Comparison of ENCODE assay signal across 19 mouse cellular contexts in genomic region chr5:113807712-113808111, GRCm38 (mm10). TPM values are rescaled to one million over a fixed set of nuclear protein-coding genes. Genes with fewer than 3 reads are reported as not detected.
DNase-seq lines count a peak whose midpoint lies in the region; ATAC-seq lines count a peak whose summit lies in the region.
"Had no signal": no experiment of that assay in that cellular context is flagged by ENCODE, and none has a peak within 500 bp of the region (broad histone marks: within the 10 kb centered on the region; RNA-seq: fewer than 3 reads in every experiment).

No protein-coding gene starts in this region.

- 0 out of 2 replicates have a peak overlapping the region, but pooled peaks have one; percentile 2 for H3K9ac ChIP-seq in kidney, embryonic 16.5 days (replicated peaks; ENCODE audit: low read length)
- H3K9ac ChIP-seq: embryonic facial prominence, embryonic 12.5 days; heart, embryonic 15.5 days; liver, embryonic 12.5 days; midbrain, embryonic 13.5 days; neural tube, embryonic 15.5 days had no signal

- H3K36me3 ChIP-seq in kidney, embryonic 16.5 days (ENCODE audit: insufficient read depth, low read length) = no peaks in the 10 kb centered on the region
- H3K36me3 ChIP-seq in embryonic facial prominence, embryonic 10.5 days (replicated peaks) = no peaks in the 10 kb centered on the region
- H3K36me3 ChIP-seq in limb, embryonic 10.5 days = no peaks in the 10 kb centered on the region
- H3K36me3 ChIP-seq: embryonic facial prominence, embryonic 12.5 days; heart, embryonic 15.5 days; liver, embryonic 12.5 days; midbrain, embryonic 13.5 days; neural tube, embryonic 15.5 days had no signal

- WGBS in kidney, embryonic 16.5 days = 58% methylated on average over 9 of the region's 9 CpGs
- WGBS in embryonic facial prominence, embryonic 10.5 days = 30% methylated on average over 9 of the region's 9 CpGs
- WGBS in limb, embryonic 10.5 days = 15% methylated on average over 9 of the region's 9 CpGs

- no peak overlapping the region for H3K27ac ChIP-seq in kidney, embryonic 16.5 days (ENCODE audit: low read length)
- H3K27ac ChIP-seq in embryonic facial prominence, embryonic 10.5 days (replicated peaks) = peak overlapping the region; percentile 84
- H3K27ac ChIP-seq in limb, embryonic 10.5 days = peak overlapping the region; percentile 85
- H3K27ac ChIP-seq: heart, embryonic 15.5 days; liver, embryonic 12.5 days; macrophage; midbrain, embryonic 13.5 days; neural tube, embryonic 15.5 days had no signal

- H3K4me3 ChIP-seq in kidney, embryonic 16.5 days (ENCODE audit: low read length) = no peak overlapping the region
- H3K4me3 ChIP-seq in embryonic facial prominence, embryonic 10.5 days = peak overlapping the region; percentile 33; the same call in 1 of the 2 replicates
- peak overlapping the region; percentile 30 for H3K4me3 ChIP-seq in limb, embryonic 10.5 days
- H3K4me3 ChIP-seq: embryonic facial prominence, embryonic 12.5 days; heart, embryonic 15.5 days; liver, embryonic 12.5 days; midbrain, embryonic 13.5 days; neural tube, embryonic 15.5 days had no signal

- H3K4me1 ChIP-seq in kidney, embryonic 16.5 days (ENCODE audit: insufficient read depth, low read length) = no peaks in the 10 kb centered on the region
- H3K4me1 ChIP-seq in embryonic facial prominence, embryonic 10.5 days = peaks cover 47% of the 10 kb centered on the region
- H3K4me1 ChIP-seq in limb, embryonic 10.5 days = peaks cover 64% of the 10 kb centered on the region
- H3K4me1 ChIP-seq: midbrain, embryonic 13.5 days; neural tube, embryonic 15.5 days had no signal

- DNase-seq in embryo, embryonic 9.5 days (ENCODE audit: extremely low spot score) = peak; percentile 28
- DNase-seq in embryo, embryonic 11 days = no peak
- DNase-seq in kidney, postnatal 25 days = no peak
- DNase-seq in embryonic facial prominence, embryonic 10.5 days (ENCODE audit: low spot score) = peak; percentile 61
- peak; percentile 62 for DNase-seq in limb, embryonic 10.5 days (ENCODE audit: low spot score)
- no peak for DNase-seq in retina, embryonic 14.5 days (ENCODE audit: low spot score)
- no peak for DNase-seq in thymus, adult 18-20 months
- DNase-seq: cerebellum, adult 9-11 months; gastrocnemius, postnatal 25 days; kidney, postnatal 14 days; layer of hippocampus, adult 9-11 months had no signal

- H3K27me3 ChIP-seq in kidney, embryonic 16.5 days (ENCODE audit: insufficient read depth, low read length) = no peaks in the 10 kb centered on the region
- no peaks in the 10 kb centered on the region for H3K27me3 ChIP-seq in embryonic facial prominence, embryonic 10.5 days (replicated peaks; ENCODE audit: low read depth, poor library complexity, severe bottlenecking)
- H3K27me3 ChIP-seq in limb, embryonic 10.5 days (ENCODE audit: low read depth, poor library complexity, severe bottlenecking) = no peaks in the 10 kb centered on the region
- H3K27me3 ChIP-seq: embryonic facial prominence, embryonic 12.5 days; heart, embryonic 15.5 days; midbrain, embryonic 13.5 days; neural tube, embryonic 15.5 days had no signal

- no peak overlapping the region for H3K4me2 ChIP-seq in kidney, embryonic 16.5 days (replicated peaks; ENCODE audit: low read depth, low read length)
- H3K4me2 ChIP-seq: embryonic facial prominence, embryonic 12.5 days; heart, embryonic 15.5 days; liver, embryonic 12.5 days; midbrain, embryonic 13.5 days; neural tube, embryonic 15.5 days had no signal

- peaks cover 6% of the 10 kb centered on the region; the same call in 1 of the 2 replicates for H3K9me3 ChIP-seq in kidney, embryonic 16.5 days (ENCODE audit: low read length)
- peaks cover 2% of the 10 kb centered on the region; the same call in 1 of the 2 replicates for H3K9me3 ChIP-seq in embryonic facial prominence, embryonic 10.5 days
- H3K9me3 ChIP-seq in limb, embryonic 10.5 days (replicated peaks) = no peaks in the 10 kb centered on the region
- H3K9me3 ChIP-seq: embryonic facial prominence, embryonic 12.5 days; heart, embryonic 15.5 days; neural tube, embryonic 15.5 days had no signal

- ATAC-seq in kidney, embryonic 16.5 days (ENCODE audit: low FRiP score, low TSS enrichment) = peak; percentile 35; the same call in 1 of the 2 replicates
- ATAC-seq: inflammation-experienced regulatory T-cells, adult 6 months; liver, embryonic 12.5 days; midbrain, embryonic 13.5 days had no signal

RNA-seq across cellular contexts. Expression of gene Tmem119, which starts 7.4 kb away (rescaled TPM):
- polyA plus RNA-seq in kidney, embryonic 16.5 days (2015; fragmentation: Nextera tagmentation; extraction: Ambion mirVana) = 46.1 and 51.7 TPM in 2 replicates
- polyA plus RNA-seq in embryonic facial prominence, embryonic 10.5 days (2016; fragmentation: Nextera tagmentation; extraction: Ambion mirVana) = 72.7 and 83.3 TPM in 2 replicates
- polyA plus RNA-seq in limb, embryonic 10.5 days (2016; fragmentation: Nextera tagmentation; extraction: Ambion mirVana) = 159 and 218 TPM in 2 replicates
- polyA plus RNA-seq: inflammation-experienced regulatory T-cells, adult 6 months; macrophage had no signal

RNA-seq across cellular contexts. Expression of gene Selplg, which starts 24.7 kb away (rescaled TPM):
- 2.4 TPM in 2 replicates for polyA plus RNA-seq in kidney, embryonic 16.5 days (2015; fragmentation: Nextera tagmentation; extraction: Ambion mirVana)
- polyA plus RNA-seq in embryonic facial prominence, embryonic 10.5 days (2016; fragmentation: Nextera tagmentation; extraction: Ambion mirVana) = 0.58 and 0.83 TPM in 2 replicates
- 0.60 and 0.80 TPM in 2 replicates for polyA plus RNA-seq in limb, embryonic 10.5 days (2016; fragmentation: Nextera tagmentation; extraction: Ambion mirVana)

RNA-seq across cellular contexts. Expression of gene Iscu, which starts 35.2 kb away (rescaled TPM):
- polyA plus RNA-seq in kidney, embryonic 16.5 days (2015; fragmentation: Nextera tagmentation; extraction: Ambion mirVana) = 107 and 110 TPM in 2 replicates
- 99.7 and 103 TPM in 2 replicates for polyA plus RNA-seq in embryonic facial prominence, embryonic 10.5 days (2016; fragmentation: Nextera tagmentation; extraction: Ambion mirVana)
- polyA plus RNA-seq in limb, embryonic 10.5 days (2016; fragmentation: Nextera tagmentation; extraction: Ambion mirVana) = 106 and 112 TPM in 2 replicates

RNA-seq across cellular contexts. Expression of gene Sart3, which starts 35.4 kb away (rescaled TPM):
- polyA plus RNA-seq in kidney, embryonic 16.5 days (2015; fragmentation: Nextera tagmentation; extraction: Ambion mirVana) = 54.8 and 62.4 TPM in 2 replicates
- polyA plus RNA-seq in embryonic facial prominence, embryonic 10.5 days (2016; fragmentation: Nextera tagmentation; extraction: Ambion mirVana) = 79.0 and 80.9 TPM in 2 replicates
- polyA plus RNA-seq in limb, embryonic 10.5 days (2016; fragmentation: Nextera tagmentation; extraction: Ambion mirVana) = 90.9 and 100 TPM in 2 replicates

Comparison
In these comparisons a context has a peak if more than half of its experiments do, and no peak if none do; other contexts are left out.
1. DNase-seq: peak in embryo, embryonic 9.5 days (single experiment), embryonic facial prominence, embryonic 10.5 days (single experiment) and limb, embryonic 10.5 days (single experiment); none in embryo, embryonic 11 days (single experiment), kidney, postnatal 25 days (0 of 2), retina, embryonic 14.5 days (single experiment) and thymus, adult 18-20 months (0 of 2).